Mouse (Mus musculus) C2C12 (cell line): ENCODE data around the gene Exd2. TPM values are rescaled to one million over a fixed set of nuclear protein-coding genes. Genes with fewer than 3 reads are reported as not detected.

Experiments
- H3K27me3 ChIP-seq: one replicate; pipeline ENCODE4 v1.6.1; 2011; ENCODE audit not compliant: control insufficient read depth, insufficient read depth, insufficient read length
- H3K36me3 ChIP-seq: one replicate; pipeline ENCODE4 v1.6.1; 2011; ENCODE audit not compliant: control insufficient read depth, insufficient read depth
- H3K4me3 ChIP-seq: one replicate; pipeline ENCODE4 v1.5.1; 2011; ENCODE audit warnings: mild to moderate bottlenecking, control low read depth; ENCODE audit not compliant: poor library complexity, insufficient read depth, severe bottlenecking
- H3K79me2 ChIP-seq: one replicate; pipeline ENCODE4 v1.6.1; 2011; ENCODE audit not compliant: control insufficient read depth, insufficient read depth
- H3K79me3 ChIP-seq: one replicate; pipeline ENCODE4 v1.6.1; 2011; ENCODE audit warnings: low read depth, control low read depth
- H3ac ChIP-seq: one replicate; pipeline ENCODE3; 2011; ENCODE audit warnings: low read depth; ENCODE audit not compliant: control insufficient read depth, insufficient read length
- CEBPB ChIP-seq: IDR thresholded peaks from one replicate; pipeline ENCODE4 v1.6.1; 2011; ENCODE audit warnings: low read depth, mild to moderate bottlenecking, control low read depth, moderate library complexity
- CTCF ChIP-seq: IDR thresholded peaks from one replicate; pipeline ENCODE4 v1.5.1; 2011; ENCODE audit not compliant: control insufficient read depth, insufficient read depth, insufficient read length
- FOSL1 ChIP-seq: IDR thresholded peaks from one replicate; pipeline ENCODE4 v1.8.0; 2011; ENCODE audit warnings: mild to moderate bottlenecking, low read length; ENCODE audit not compliant: poor library complexity, insufficient read depth, severe bottlenecking
- MAX ChIP-seq: IDR thresholded peaks from one replicate; pipeline ENCODE4 v1.6.1; 2011; ENCODE audit warnings: mild to moderate bottlenecking, control low read depth
- MYOD1 ChIP-seq: IDR thresholded peaks from one replicate; pipeline ENCODE4 v1.6.1; 2011; ENCODE audit warnings: low read depth; ENCODE audit not compliant: control insufficient read depth, insufficient read length
- MYOG ChIP-seq: IDR thresholded peaks from one replicate; pipeline ENCODE4 v1.6.1; 2011; ENCODE audit not compliant: control insufficient read depth, insufficient read length; ENCODE audit errors: extremely low read depth
- USF1 ChIP-seq: IDR thresholded peaks from one replicate; pipeline ENCODE4 v1.6.1; 2011; ENCODE audit warnings: low read depth, mild to moderate bottlenecking, control low read depth, moderate library complexity
- polyA plus RNA-seq: library from polyadenylated mRNA; unstranded; fragments of >200 nt; fragmentation: generic; extraction: Trizol; gene quantifications from one replicate; pipeline ENCODE4 v1.2.1, GENCODE M21; 2012; ENCODE audit warnings: missing spikeins

The Exd2 gene
- polyA plus RNA-seq, 1 experiment: 5.2 TPM

DNA sequence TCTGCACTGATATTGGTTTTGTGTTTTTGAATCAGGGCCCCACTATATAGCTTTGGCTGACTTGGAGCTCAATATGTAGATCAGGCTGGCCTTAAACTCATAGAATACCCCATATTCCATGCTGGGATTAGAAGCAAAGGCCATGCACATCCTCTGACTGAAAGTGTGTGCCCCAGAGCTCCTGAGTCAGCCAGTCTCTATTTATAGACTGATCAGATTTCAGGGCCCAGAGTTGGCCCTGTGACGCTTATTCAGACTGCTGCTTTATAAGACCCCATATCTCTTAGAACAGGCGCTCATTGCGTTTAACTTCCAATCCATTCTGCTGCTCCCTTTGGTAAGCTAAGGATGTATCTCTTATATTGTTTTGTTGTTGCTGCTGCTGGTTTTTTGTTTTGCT, 17.1 kb downstream of the Exd2 start:
- Histone ChIP-seq H3K36me3 (no peaks in the 10 kb centered on the region), H3K79me2 (no peaks in the 10 kb centered on the region), H3K79me3 (no peaks in the 10 kb centered on the region), H3K27me3 (no peaks in the 10 kb centered on the region), H3ac (no peak overlapping the region), H3K4me3 (no peak overlapping the region)
- TF ChIP-seq MYOG: no peak
- no peak for TF ChIP-seq FOSL1
- no peak for TF ChIP-seq CEBPB
- no peak for TF ChIP-seq MAX
- no peak for TF ChIP-seq MYOD1
- no peak for TF ChIP-seq CTCF
- TF ChIP-seq USF1: no peak

- H3K36me3 ChIP-seq: no peaks in the 10 kb centered on the region
- H3K27me3 ChIP-seq: no peaks in the 10 kb centered on the region
- no peak overlapping the region for H3K4me3 ChIP-seq
- H3ac ChIP-seq: no peak overlapping the region
- H3K79me2 ChIP-seq: no peaks in the 10 kb centered on the region
- TF ChIP-seq MYOD1 (no peak), CTCF (no peak), MAX (no peak), USF1 (no peak), CEBPB (no peak), MYOG (no peak), FOSL1 (no peak)
- H3K79me3 ChIP-seq: no peaks in the 10 kb centered on the region
Observed at GRCm38 (mm10) chr12:80483397-80483796, 20.5 kb downstream of the Exd2 start.

DNA sequence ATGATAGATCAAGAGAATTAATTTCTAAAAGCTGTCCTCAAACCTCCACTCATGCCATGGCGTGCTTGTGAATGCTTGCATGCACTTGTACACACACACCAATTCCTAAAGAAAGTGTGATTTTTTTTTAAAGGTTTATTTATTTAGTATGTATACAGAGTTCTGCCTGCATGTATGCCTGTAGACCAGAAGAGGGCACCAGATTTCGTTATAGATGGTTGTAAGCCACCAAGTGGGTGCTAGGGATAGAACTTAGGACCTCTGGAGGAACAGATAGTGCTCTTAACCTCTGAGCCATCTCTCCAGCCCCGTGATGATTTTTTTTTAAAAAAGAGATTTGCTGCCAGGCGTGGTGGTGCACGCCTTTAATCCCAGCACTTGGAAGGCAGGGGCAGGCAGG, 30.4 kb downstream of the Exd2 start:
- peaks cover 5% of the 10 kb centered on the region for H3K36me3 ChIP-seq
- no peaks in the 10 kb centered on the region for H3K79me3 ChIP-seq
- no peaks in the 10 kb centered on the region for H3K27me3 ChIP-seq
- TF ChIP-seq MYOG: no peak
- no peak for TF ChIP-seq FOSL1
- no peak for TF ChIP-seq CTCF
- no peak for TF ChIP-seq USF1
- no peak for TF ChIP-seq CEBPB
- no peak for TF ChIP-seq MYOD1
- TF ChIP-seq MAX: no peak
- H3K79me2 ChIP-seq: no peaks in the 10 kb centered on the region
- H3K4me3 ChIP-seq: no peak overlapping the region
- no peak overlapping the region for H3ac ChIP-seq

DNA sequence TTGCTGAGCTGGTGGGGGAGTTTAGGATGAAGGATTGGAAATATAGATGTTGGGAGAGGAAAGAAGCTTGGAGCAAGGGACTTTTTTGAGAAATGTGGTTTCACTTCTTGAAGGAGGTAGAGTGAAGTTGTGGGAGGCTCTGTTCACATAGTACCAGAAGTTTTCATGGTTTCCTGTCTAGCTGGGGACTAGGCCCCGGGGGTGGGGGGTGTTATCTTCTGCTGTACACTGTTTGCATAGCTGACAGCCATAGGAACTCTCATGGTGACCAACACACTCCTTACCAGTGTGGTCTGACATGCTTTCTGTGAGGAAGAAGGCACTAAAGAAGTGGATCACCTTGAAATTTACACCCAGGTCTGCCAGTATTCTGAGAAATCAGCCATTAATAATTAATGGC, 32.8 kb downstream of the Exd2 start:
- no peaks in the 10 kb centered on the region for H3K79me2 ChIP-seq

GRCm38 (mm10) chr12:80498356-80498755, 35.5 kb downstream of the Exd2 start:
- Histone ChIP-seq H3K79me2 (no peaks in the 10 kb centered on the region), H3K36me3 (no peaks in the 10 kb centered on the region), H3K27me3 (no peaks in the 10 kb centered on the region)

More for the DNA sequence above, 32.8 kb downstream of the Exd2 start:
- TF ChIP-seq FOSL1: no peak
- TF ChIP-seq CEBPB: no peak
- TF ChIP-seq MYOG: no peak
- TF ChIP-seq USF1: no peak
- no peak for TF ChIP-seq CTCF
- no peak for TF ChIP-seq MAX
- TF ChIP-seq MYOD1: no peak
- H3K79me3 ChIP-seq: no peaks in the 10 kb centered on the region
- no peaks in the 10 kb centered on the region for H3K27me3 ChIP-seq
- no peak overlapping the region for H3ac ChIP-seq
- no peak overlapping the region for H3K4me3 ChIP-seq
- H3K36me3 ChIP-seq: no peaks in the 10 kb centered on the region

GRCm38 (mm10) chr12:80500506-80500905, 37.6 kb downstream of the Exd2 start:
- Histone ChIP-seq H3K4me3 (no peak overlapping the region), H3K79me3 (no peaks in the 10 kb centered on the region), H3K27me3 (no peaks in the 10 kb centered on the region), H3ac (no peak overlapping the region), H3K36me3 (no peaks in the 10 kb centered on the region), H3K79me2 (no peaks in the 10 kb centered on the region)
- TF ChIP-seq CEBPB (no peak), USF1 (no peak), MYOG (no peak), MAX (no peak), CTCF (no peak), FOSL1 (no peak), MYOD1 (no peak)

More at GRCm38 (mm10) chr12:80498356-80498755, 35.5 kb downstream of the Exd2 start:
- H3ac ChIP-seq: no peak overlapping the region
- no peak overlapping the region for H3K4me3 ChIP-seq
- no peak for TF ChIP-seq MYOD1
- H3K79me3 ChIP-seq: no peaks in the 10 kb centered on the region
